Comparison of ENCODE assay signal across 8 mouse cellular contexts in genomic region chr15:102287395-102287794, GRCm38 (mm10). TPM values are rescaled to one million over a fixed set of nuclear protein-coding genes. Genes with fewer than 3 reads are reported as not detected.
A peak's percentile ranks its signal among the peaks of the same experiment; 100 is the strongest.
DNase-seq lines count a peak whose midpoint lies in the region; ATAC-seq lines count a peak whose summit lies in the region.

No protein-coding gene starts in this region.

- peak; percentile 69 for ATAC-seq in neutrophil, adult 5-6 weeks (ENCODE audit: extremely low read depth, insufficient number of reproducible peaks, low FRiP score, poor library complexity, severe bottlenecking)

- intact Hi-C loops in heart, postnatal 14 days (cut with DNase I) = loop anchor here (5.0 kb wide), 1 partner anchor 90 kb away; no protein-coding TSS in a partner anchor

- peak; percentile 30 to 74 for DNase-seq in adrenal gland, adult (ENCODE audit: inconsistent age in 2 of 2, low spot score in 1 of 2)
- no peak for DNase-seq in adrenal gland, postnatal 25 days
- peak; percentile 63 for DNase-seq in kidney, postnatal 14 days
- no peak for DNase-seq in kidney, adult 9 months
- DNase-seq in Muller cell, postnatal 12 days (ENCODE audit: inconsistent ontology term) = peak; percentile 26
- peak; percentile 44 to 64 for DNase-seq in heart, postnatal 14 days
- DNase-seq in urinary bladder, postnatal 36 days (ENCODE audit: low spot score in 2 of 2) = no peak

RNA-seq across cellular contexts. Expression of gene Mfsd5, which starts 8.1 kb away (rescaled TPM):
- total RNA-seq in adrenal gland, postnatal 25 days (2021) = 36.3 and 36.7 TPM in 2 replicates
- 10 to 100 TPM; 16.7 to 19.0 TPM for total RNA-seq in heart, postnatal 14 days (2021)
- 21.6 and 22.6 TPM in 2 replicates for total RNA-seq in neutrophil, adult 5-6 weeks (2017)

RNA-seq across cellular contexts. Expression of gene Espl1, which starts 8.7 kb away (rescaled TPM):
- 4.1 and 6.3 TPM in 2 replicates for total RNA-seq in adrenal gland, postnatal 25 days (2021)
- 1 to 10 TPM; 3.2 to 4.3 TPM for total RNA-seq in heart, postnatal 14 days (2021)
- 1.2 and 6.1 TPM in 2 replicates for total RNA-seq in neutrophil, adult 5-6 weeks (2017)

RNA-seq across cellular contexts. Expression of gene Gm9918, which starts 17.0 kb away (rescaled TPM):
- 0.15 TPM in 1 of 2 replicates, not detected in the other for total RNA-seq in adrenal gland, postnatal 25 days (2021)
- total RNA-seq in heart, postnatal 14 days (2021) = not detected
- 0.49 TPM in 1 of 2 replicates, not detected in the other for total RNA-seq in neutrophil, adult 5-6 weeks (2017)

RNA-seq across cellular contexts. Expression of gene Rarg, which starts 30.1 kb away (rescaled TPM):
- 21.5 and 25.7 TPM in 2 replicates for total RNA-seq in adrenal gland, postnatal 25 days (2021)
- total RNA-seq in heart, postnatal 14 days (2021) = 10 to 100 TPM; 18.9 to 21.1 TPM
- total RNA-seq in neutrophil, adult 5-6 weeks (2017) = 28.2 and 38.3 TPM in 2 replicates

RNA-seq across cellular contexts. Expression of gene Pfdn5, which starts 38.5 kb away (rescaled TPM):
- total RNA-seq in adrenal gland, postnatal 25 days (2021) = 379 TPM in 2 replicates
- total RNA-seq in heart, postnatal 14 days (2021) = 100 to 1,000 TPM; 262 to 287 TPM
- total RNA-seq in neutrophil, adult 5-6 weeks (2017) = 495 and 562 TPM in 2 replicates

Comparison
In these comparisons a context has a peak if more than half of its experiments do, and no peak if none do; other contexts are left out.
1. DNase-seq: peak in adrenal gland, adult (2 of 2), kidney, postnatal 14 days (single experiment), Muller cell, postnatal 12 days (single experiment) and heart, postnatal 14 days (2 of 2); none in adrenal gland, postnatal 25 days (single experiment), kidney, adult 9 months (single experiment) and urinary bladder, postnatal 36 days (0 of 2).